Mouse (Mus musculus) left cerebral cortex, postnatal 25 days (tissue): ENCODE results near the gene Clk3. TPM values are rescaled to one million over a fixed set of nuclear protein-coding genes. Genes with fewer than 3 reads are reported as not detected.
"Not testable (repeated sequence)": the region's sequence is repeated elsewhere in the genome, so short reads cannot be mapped to it uniquely, and the experiment has no call there.

Source experiments
- DNase-seq, 2 experiments: peaks; one replicate each; pipeline ENCODE4 v3.0.0; 2022; ENCODE audit warnings: low spot score in 2 of 2, mixed read lengths in 1 of 2
- intact Hi-C: fragments of 180-260 bp; cut with DNase I; formaldehyde crosslinking; loops from one replicate; pipeline ENCODE4 v1.15.1; 2025
- total RNA-seq, 2 experiments: library from RNA; stranded (reverse); gene quantifications; 2 replicates each; pipeline ENCODE4 v1.2.3; 2021

Clk3 gene
- total RNA-seq, 2 experiments from 2014 or later, result 75.3 to 76.6 TPM

- DNase-seq, result no peak
- intact Hi-C loops, result no loop called here
Observed at GRCm38 (mm10) chr9:57739863-57740262, 25.8 kb downstream of the Clk3 start.

GRCm38 (mm10) chr9:57733606-57734005 is 32.1 kb downstream of the Clk3 start:
- DNase-seq, result no peak
- intact Hi-C loops, result no loop called here

GRCm38 (mm10) chr9:57728312-57728711 is 37.3 kb downstream of the Clk3 start:
- intact Hi-C loops, result no loop called here
- no peak for DNase-seq

- no peak for DNase-seq
- intact Hi-C loops, result no loop called here
Observed at GRCm38 (mm10) chr9:57724701-57725100, 41.0 kb downstream of the Clk3 start.

- no peak for DNase-seq
- intact Hi-C loops, result no loop called here
Observed at GRCm38 (mm10) chr9:57723796-57724195, 41.9 kb downstream of the Clk3 start.

GRCm38 (mm10) chr9:57723315-57723715 is 42.3 kb downstream of the Clk3 start:
- intact Hi-C loops, result no loop called here
- DNase-seq, result peak; percentile 44 to 50

GRCm38 (mm10) chr9:57722371-57722770 is 43.3 kb downstream of the Clk3 start:
- intact Hi-C loops, result no loop called here

GRCm38 (mm10) chr9:57720736-57721135 is 44.9 kb downstream of the Clk3 start:
- intact Hi-C loops, result no loop called here
- no peak for DNase-seq

More at GRCm38 (mm10) chr9:57722371-57722770, 43.3 kb downstream of the Clk3 start:
- no peak for DNase-seq

GRCm38 (mm10) chr9:57718408-57718807 is 47.3 kb downstream of the Clk3 start:
- intact Hi-C loops, result no loop called here
- DNase-seq, result no peak

GRCm38 (mm10) chr9:57712194-57712593 is 53.5 kb downstream of the Clk3 start:
- no peak for DNase-seq
- intact Hi-C loops, result no loop called here

GRCm38 (mm10) chr9:57710214-57710613 is 55.4 kb downstream of the Clk3 start:
- intact Hi-C loops, result not testable (repeated sequence)

GRCm38 (mm10) chr9:57708720-57709274 is 56.9 kb downstream of the Clk3 start:
- DNase-seq, result peak; percentile 64 to 65
- intact Hi-C loops, result no loop called here

More at GRCm38 (mm10) chr9:57710214-57710613, 55.4 kb downstream of the Clk3 start:
- DNase-seq, result not testable (repeated sequence)

GRCm38 (mm10) chr9:57708068-57708719 is 57.5 kb downstream of the Clk3 start, which contains the start of gene Edc3:
Edc3 (plus strand) TSS chr9:57708540.
- DNase-seq, result peak; percentile 84 to 86
- intact Hi-C loops, result no loop called here

GRCm38 (mm10) chr9:57706496-57706895 is 59.2 kb downstream of the Clk3 start:
- DNase-seq, result no peak
- intact Hi-C loops, result no loop called here

Other genes starting within 250 kb of the Clk3 start
- gene Cox5a, start 244.6 kb downstream of the Clk3 start, total RNA-seq, result 100 to 1,000 TPM; 423 to 447 TPM
- gene Fam219b, start 228.3 kb downstream of the Clk3 start, total RNA-seq, result 10 to 100 TPM; 20.6 to 23.5 TPM
- 10 to 100 TPM; 68.9 to 74.9 TPM for gene Mpi, start 213.1 kb downstream of the Clk3 start, total RNA-seq
- gene Scamp2, start 204.9 kb downstream of the Clk3 start, total RNA-seq, result 10 to 100 TPM; 22.5 to 25.6 TPM
- 10 to 100 TPM; 25.5 to 34.4 TPM for gene Ulk3, start 176.4 kb downstream of the Clk3 start, total RNA-seq
- 10 to 100 TPM; 11.0 to 17.4 TPM for gene Cplx3, start 159.6 kb downstream of the Clk3 start, total RNA-seq
- gene Lman1l, start 145.1 kb downstream of the Clk3 start, total RNA-seq, result not detected
- 10 to 100 TPM; 35.8 to 37.8 TPM for gene Csk, start 112.2 kb downstream of the Clk3 start, total RNA-seq
- not detected for gene Cyp1a2, start 82.2 kb downstream of the Clk3 start, total RNA-seq
- gene Cyp1a1, start 77.9 kb downstream of the Clk3 start, total RNA-seq, result under 1 TPM in 1 of 2 experiments, not detected in 1; 0.14 TPM
- 10 to 100 TPM; 12.9 to 13.5 TPM for gene Edc3, start 57.3 kb downstream of the Clk3 start, total RNA-seq
- gene Arid3b, start 70.9 kb upstream of the Clk3 start, total RNA-seq, result 10 to 100 TPM in 1 of 2 experiments, 1 to 10 TPM in 1; 8.7 to 10.7 TPM
- gene Ubl7, start 145.1 kb upstream of the Clk3 start, total RNA-seq, result 100 to 1,000 TPM; 103 to 113 TPM
- gene Sema7a, start 174.3 kb upstream of the Clk3 start, total RNA-seq, result 100 to 1,000 TPM; 139 to 145 TPM
- 1 to 10 TPM; 3.5 to 6.7 TPM for gene Cyp11a1, start 240.6 kb upstream of the Clk3 start, total RNA-seq